Mouse (Mus musculus) megakaryocyte-erythroid progenitor cell, adult 5 weeks (primary cell): ENCODE measurements around the gene Ces1a. TPM values are rescaled to one million over a fixed set of nuclear protein-coding genes. Genes with fewer than 3 reads are reported as not detected.

ENCODE experiments used
- polyA plus RNA-seq: library from polyadenylated mRNA; stranded (reverse); fragments of >175 nt; gene quantifications from 2 replicates; pipeline ENCODE4 v1.2.3, GENCODE M21; 2012

The Ces1a gene
- polyA plus RNA-seq = not detected in 2 replicates

DNA sequence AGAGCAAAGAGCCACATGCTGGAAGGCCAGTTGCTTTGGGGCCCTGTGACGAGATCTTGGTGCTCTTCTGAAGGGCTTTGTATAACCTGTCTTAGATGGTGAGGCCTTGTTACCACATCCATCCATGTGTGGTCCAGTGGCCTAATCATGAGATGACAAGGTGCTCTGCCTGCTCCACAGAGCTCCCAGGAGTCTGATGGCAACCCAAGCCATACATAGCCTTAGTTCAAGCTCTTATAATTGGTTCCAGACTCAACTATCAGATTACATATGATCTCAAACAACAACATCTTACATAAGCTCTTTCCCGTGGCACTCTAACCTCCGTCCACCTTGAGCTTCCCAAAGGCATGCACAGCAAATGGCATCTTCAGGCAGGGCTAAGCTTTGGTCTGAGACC is at the start of gene Ces1a:
Gene Ces1a (minus strand): TSS at position 101 of the 400 bp plus-strand sequence.

DNA sequence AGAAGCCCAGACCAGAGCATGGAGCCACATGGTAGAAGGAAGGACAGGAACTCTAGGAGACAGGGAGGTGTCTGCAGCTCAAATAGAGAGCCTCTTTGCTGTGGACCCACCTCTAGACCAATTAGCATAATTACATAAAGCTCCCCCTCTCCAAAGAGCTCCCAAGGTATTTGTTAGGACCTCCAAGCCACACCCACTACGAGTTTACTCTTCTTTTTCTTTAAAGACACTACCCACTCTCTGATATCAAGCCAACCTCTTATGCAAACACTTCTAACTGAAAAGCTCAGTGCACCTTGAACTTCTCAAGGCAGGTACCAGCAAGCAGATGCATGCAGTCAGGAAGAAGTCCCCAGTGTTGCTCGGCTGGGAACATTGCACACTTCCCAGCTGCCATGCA is 31.9 kb upstream of the Ces1a start, which contains the start of gene Ces1b:
Gene Ces1b (minus strand): TSS at position 131 of the 400 bp plus-strand sequence.

Other genes with a start within 250 kb of the Ces1a start
- gene Mmp2, start 220.9 kb downstream of the Ces1a start, polyA plus RNA-seq = 0.68 and 0.82 TPM in 2 replicates
- gene Lpcat2, start 192.9 kb downstream of the Ces1a start, polyA plus RNA-seq = 2.2 and 2.4 TPM in 2 replicates
- gene Capns2, start 146.8 kb downstream of the Ces1a start, polyA plus RNA-seq = 0.16 and 0.92 TPM in 2 replicates
- gene Slc6a2, start 88.1 kb downstream of the Ces1a start, polyA plus RNA-seq = not detected in 2 replicates
- not detected in 2 replicates for gene Ces1b, start 31.8 kb upstream of the Ces1a start, polyA plus RNA-seq
- not detected in 2 replicates for gene Ces1c, start 83.1 kb upstream of the Ces1a start, polyA plus RNA-seq
- gene Ces1d, start 149.6 kb upstream of the Ces1a start, polyA plus RNA-seq = 0.08 TPM in 1 of 2 replicates, not detected in the other
- gene Ces1e, start 181.4 kb upstream of the Ces1a start, polyA plus RNA-seq = not detected in 2 replicates
- not detected in 2 replicates for gene Ces1f, start 231.6 kb upstream of the Ces1a start, polyA plus RNA-seq